Mouse (Mus musculus) gastrocnemius, adult 18-20 months (tissue): ENCODE results near the gene Prm3. TPM values are rescaled to one million over a fixed set of nuclear protein-coding genes. Genes with fewer than 3 reads are reported as not detected.

ENCODE experiments used
- DNase-seq: peaks from one replicate; pipeline ENCODE4 v3.0.0; 2021; ENCODE audit warnings: low spot score
- long read RNA-seq, 2 experiments: library from polyadenylated mRNA; stranded (forward); transcript quantifications; one replicate each; pipeline ENCODE4 v2.0.0; 2021
- total RNA-seq, 2 experiments: library from RNA; stranded (reverse); gene quantifications; 2 replicates each; pipeline ENCODE4 v1.2.3; 2021

Prm3 gene
- not detected for total RNA-seq
- long read RNA-seq, experiment 1 = 0 reads
- long read RNA-seq, experiment 2 = 0 reads

- DNase-seq = no peak
Observed at GRCm38 (mm10) chr16:10790702-10791101, at the start of gene Prm3. TSS of gene Prm3 (minus strand) at chr16:10790914.

GRCm38 (mm10) chr16:10840018-10840417 lies 49.3 kb upstream of the Prm3 start:
- DNase-seq = no peak

- DNase-seq = no peak
Observed at GRCm38 (mm10) chr16:10838487-10839245, 48.0 kb upstream of the Prm3 start.

- no peak for DNase-seq
Observed at GRCm38 (mm10) chr16:10837903-10838302, 47.2 kb upstream of the Prm3 start.

GRCm38 (mm10) chr16:10837250-10837649 lies 46.5 kb upstream of the Prm3 start:
- no peak for DNase-seq

DNA sequence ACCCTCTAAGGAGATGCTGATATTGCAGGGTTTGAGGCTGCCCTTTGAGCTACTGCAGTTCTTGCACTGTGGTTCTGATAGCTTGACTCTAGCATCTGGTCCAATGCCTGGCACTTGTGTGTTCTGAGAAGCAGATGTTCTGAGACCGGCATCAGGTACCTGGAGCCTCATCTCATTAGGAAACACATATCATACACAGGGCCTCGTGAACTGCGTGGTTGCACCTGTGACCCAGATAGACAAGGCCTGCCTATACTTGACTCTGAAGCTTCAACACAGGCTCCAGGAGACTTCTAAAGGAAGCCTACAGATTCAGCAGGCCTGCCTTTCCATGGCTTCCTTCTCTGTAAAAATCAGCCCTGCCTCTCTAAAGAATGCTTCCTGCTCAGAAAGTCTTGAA lies 45.7 kb upstream of the Prm3 start:
- DNase-seq = no peak

DNA sequence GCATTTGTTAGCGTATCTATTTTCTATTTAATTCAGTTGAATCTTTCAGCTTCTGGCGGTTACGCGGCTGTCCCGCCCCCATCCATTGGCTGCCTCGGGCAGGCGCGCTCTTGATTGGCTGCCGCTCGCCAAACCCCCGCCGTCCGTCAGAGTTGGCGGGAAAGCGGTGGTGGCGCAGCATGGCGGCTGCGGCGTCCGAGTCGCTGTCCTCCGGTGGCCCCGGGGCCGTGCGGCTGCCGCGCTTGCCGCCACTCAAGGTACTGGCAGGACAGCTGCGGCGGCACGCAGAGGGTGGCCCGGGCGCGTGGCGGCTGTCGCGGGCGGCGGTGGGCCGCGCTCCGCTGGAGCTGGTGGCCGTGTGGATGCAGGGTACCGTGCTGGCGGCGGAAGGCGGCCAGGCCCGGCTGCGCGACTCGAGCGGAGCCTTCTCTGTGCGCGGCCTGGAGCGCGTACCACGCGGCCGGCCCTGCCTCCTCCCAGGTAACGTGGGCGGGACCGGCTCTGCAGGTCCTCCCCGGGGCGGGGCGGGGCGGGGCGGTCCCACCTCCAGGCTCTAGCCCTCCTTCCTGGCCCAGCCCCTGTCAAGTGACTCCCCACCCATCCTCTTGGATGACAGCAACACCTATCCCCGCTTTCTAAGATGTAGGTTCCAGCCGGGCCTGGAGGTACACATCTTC lies 44.3 kb upstream of the Prm3 start, which contains the start of gene Rmi2:
TSS of gene Rmi2 (plus strand) at position 149 of the 677 bp plus-strand sequence.
- DNase-seq = peak; percentile 84

GRCm38 (mm10) chr16:10834542-10834910 lies 43.8 kb upstream of the Prm3 start:
- DNase-seq = no peak

- no peak for DNase-seq
Observed at GRCm38 (mm10) chr16:10828461-10828805, 37.7 kb upstream of the Prm3 start.

DNA sequence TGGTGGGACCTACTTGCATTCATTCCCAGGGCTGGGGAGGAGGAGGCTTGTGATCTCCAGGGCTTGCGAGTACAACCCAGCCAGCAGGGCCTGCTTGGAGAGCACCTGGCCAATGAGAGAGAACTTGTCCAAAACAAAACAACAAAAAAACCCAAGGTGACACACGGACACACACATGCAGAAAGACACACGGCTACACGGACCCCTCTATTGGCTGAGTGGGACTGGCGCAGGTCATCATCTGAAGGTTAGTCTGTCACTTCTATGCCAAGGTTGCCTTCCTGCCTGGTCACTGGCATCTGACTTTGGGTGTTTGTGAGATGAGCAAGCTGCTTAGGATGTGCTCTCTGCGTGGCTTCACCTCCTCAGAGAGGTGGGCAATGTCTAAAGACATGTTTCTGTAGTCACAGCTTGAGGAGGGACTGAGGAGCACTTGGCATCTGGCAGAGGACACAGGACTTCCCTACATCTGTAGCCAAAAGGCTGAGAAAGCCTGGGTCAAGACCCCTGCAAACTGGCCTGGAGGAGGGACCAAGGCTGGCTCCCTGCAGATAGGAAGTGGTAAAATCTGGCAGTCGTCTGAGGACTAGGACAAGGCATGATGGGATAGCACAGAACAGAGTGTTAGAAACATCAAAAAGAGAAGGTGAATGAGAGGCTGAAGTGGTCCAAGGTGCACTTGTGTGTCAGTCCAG lies 37.2 kb upstream of the Prm3 start:
- no peak for DNase-seq

- DNase-seq = no peak
Observed at GRCm38 (mm10) chr16:10827269-10827668, 36.6 kb upstream of the Prm3 start.

DNA sequence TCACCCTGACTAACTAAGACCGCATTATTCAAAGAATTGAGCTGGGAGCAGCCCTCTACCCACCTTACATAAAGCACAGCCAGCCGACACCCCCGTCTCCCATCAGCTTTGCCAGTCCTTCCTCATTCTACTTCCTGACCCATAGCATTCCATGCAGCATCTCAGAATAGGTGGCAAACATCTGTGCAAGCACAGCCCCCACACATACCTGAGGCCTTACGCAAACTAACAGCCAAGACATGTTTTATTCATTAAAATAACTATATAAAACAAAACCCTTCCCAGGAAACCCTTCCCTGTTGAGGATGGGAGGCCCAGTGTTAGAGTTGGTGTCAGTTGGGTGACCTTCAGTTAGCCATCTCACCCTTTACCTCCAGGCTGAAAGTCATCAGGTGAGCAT lies 35.1 kb upstream of the Prm3 start:
- no peak for DNase-seq

DNA sequence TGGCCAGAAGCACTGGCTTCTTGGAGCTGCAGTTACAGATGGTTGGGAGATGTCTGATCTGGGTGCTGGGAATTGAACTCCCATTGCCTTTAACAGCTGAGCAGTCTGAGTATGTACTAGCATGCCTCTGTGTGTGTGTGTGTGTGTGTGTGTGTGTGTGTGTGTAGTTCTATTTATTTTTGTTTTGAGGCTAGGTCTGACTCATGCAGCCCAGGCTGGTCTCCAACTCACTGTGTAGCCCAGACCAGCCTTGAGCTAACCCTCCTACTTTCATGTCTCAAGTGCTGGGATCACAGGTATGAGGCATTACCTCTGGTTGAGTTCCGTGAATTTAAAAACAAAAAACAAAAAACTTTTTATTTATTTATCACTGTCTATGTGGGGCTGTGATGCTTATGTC lies 33.8 kb upstream of the Prm3 start:
- DNase-seq = no peak

DNA sequence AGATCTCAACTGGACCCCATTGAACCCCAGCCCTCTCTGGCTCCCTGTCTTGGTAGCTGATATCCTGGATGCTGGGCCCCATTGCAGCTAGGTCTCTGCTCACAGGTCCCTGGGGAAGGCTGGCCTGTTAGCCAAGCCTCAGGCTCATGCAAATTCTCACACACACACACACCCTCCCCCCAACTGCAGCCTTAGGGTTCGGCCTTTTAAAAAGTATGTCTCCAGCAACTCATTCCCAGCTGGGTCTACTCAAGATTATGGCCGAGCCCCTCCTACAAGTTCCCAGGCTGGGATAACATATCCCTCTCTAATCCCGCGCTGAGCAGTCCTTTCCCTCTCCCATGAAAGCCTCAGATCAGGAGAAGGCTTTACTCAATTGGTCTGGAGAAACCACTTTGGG lies 30.7 kb upstream of the Prm3 start:
- DNase-seq = no peak

GRCm38 (mm10) chr16:10819966-10820365 lies 29.3 kb upstream of the Prm3 start:
- peak; percentile 18 for DNase-seq

- DNase-seq = no peak
Observed at GRCm38 (mm10) chr16:10818579-10819135, 27.9 kb upstream of the Prm3 start.

DNA sequence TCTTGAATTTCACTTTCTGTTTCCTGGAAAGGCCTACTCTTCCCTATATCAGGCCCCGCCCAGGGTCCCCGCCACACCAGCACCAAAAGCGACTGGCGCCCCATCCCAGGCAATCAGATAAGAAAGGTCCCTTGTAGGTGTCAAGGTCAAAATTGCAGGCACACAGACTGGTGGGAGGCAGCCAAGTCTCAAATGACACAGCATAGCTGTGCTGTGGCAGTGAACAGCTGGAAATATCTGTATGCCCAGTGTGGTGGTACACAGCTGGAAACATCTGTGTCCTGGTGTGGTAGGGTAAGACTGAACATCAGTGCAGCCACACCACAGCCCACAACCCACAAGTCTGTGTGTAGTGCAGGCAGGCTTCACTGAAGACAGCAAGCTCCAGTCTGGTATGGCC lies 24.1 kb upstream of the Prm3 start:
- DNase-seq = no peak

DNA sequence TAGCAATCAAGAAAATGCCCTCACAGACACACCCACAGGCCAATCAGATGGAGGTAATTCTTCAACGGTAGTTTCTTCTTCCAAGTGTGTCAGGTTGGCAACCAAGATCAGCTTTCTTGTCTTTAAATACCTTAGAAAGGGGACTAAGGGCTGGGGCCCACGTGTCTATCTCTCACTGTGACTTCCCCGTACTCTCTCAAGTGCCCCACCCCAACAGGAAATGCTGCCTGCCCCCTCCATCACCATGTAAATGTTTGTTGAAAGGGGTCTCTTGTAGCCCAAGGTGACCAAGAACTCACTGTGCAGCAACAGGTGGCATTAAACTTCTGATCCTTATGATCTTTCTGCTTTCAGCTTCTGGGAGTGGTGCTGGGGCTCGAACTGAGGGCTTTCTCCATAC lies 23.0 kb upstream of the Prm3 start:
- no peak for DNase-seq

DNA sequence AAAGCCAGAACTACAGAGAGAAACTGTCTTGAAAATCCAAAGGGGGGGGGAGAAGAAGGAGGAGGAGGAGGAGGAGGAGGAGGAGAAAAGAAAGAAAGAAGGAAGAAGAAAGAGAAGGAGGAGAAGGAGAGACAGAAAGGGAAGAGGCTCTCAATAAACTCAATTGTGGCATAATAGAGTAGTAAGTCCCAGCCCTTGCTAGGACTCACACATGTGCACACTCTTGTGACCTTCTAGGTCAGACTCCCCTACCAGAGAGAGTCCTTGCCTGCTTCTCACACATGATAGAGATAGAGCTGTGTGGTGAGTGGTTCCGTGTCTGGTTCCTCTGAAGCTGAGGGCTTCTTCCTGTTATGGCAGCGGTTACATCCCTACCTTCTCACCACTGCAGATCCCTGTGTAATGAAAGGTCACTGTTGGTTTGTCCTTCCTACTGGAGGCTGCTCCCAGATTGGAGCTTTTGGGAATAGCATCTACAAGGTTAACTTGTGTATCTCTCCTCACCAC lies 22.2 kb upstream of the Prm3 start, which contains the start of gene Gm11172:
TSS of gene Gm11172 (plus strand) at position 51 of the 507 bp plus-strand sequence.
- no peak for DNase-seq

DNA sequence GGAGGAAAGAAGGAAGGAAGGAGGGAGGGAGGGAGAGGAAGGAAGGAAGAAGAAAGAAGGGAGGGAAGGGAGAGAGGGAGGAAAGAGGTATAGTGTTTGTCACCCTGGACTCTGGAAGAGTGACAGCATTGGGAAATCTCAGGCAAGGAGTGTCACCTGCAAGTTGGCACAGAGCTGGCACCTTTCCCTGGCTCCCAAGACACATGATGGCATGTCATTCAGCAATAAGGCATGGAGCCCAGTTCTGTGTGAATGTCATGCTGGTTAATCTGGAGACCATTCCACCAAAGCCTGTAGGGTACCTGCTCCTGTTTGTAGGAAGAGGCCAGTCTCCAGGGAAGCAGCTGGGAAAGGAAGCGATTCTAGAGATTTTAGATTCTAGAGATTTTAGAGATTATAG lies 19.7 kb upstream of the Prm3 start:
- no peak for DNase-seq

- DNase-seq = no peak
Observed at GRCm38 (mm10) chr16:10805789-10806527, 15.2 kb upstream of the Prm3 start, which contains the start of gene Prm1. TSS of gene Prm1 (minus strand) at chr16:10805839.
